8 mouse cellular contexts compared by ENCODE assay signal in the genomic region with DNA sequence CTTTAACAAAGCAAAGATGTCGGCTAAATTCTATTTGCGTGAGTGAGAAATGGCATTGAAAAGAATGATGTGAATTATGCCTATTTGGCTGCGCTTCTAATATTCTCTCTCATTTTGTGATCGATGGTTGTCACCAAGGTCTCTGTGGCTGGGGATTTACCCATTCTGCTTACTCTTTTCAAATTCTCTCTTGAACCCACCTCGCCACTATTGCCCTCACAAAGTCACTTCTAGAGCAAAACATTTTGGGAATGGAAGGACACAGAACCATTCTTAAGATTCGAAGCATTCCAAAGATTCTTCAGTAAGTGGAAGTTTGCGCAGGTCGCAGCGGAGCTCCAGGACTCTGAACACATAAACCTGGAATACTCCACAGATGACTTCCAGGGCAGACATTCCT. TPM values are rescaled to one million over a fixed set of nuclear protein-coding genes. Genes with fewer than 3 reads are reported as not detected.
A peak's percentile ranks its signal among the peaks of the same experiment; 100 is the strongest.
DNase-seq lines count a peak whose midpoint lies in the region; ATAC-seq lines count a peak whose summit lies in the region.

No protein-coding gene starts in this region.

- H3K4me2 ChIP-seq in kidney, embryonic 14.5 days (replicated peaks; ENCODE audit: low read depth, low read length) = peak overlapping the region; percentile 41
- peak overlapping the region; percentile 76 for H3K4me2 ChIP-seq in hindbrain, embryonic 13.5 days
- H3K4me2 ChIP-seq in midbrain, embryonic 13.5 days (replicated peaks) = peak overlapping the region; percentile 73

- DNase-seq in kidney, adult 8-10 months = no peak
- no peak for DNase-seq in cerebellum, adult 18-20 months
- DNase-seq in yolk sac, embryonic 10.5 days (ENCODE audit: low spot score) = no peak
- no peak for DNase-seq in kidney, adult 18-20 months

- no peak for ATAC-seq in kidney, embryonic 14.5 days (ENCODE audit: low FRiP score, low TSS enrichment)
- ATAC-seq in hindbrain, embryonic 13.5 days (ENCODE audit: low FRiP score) = no peak
- no peak for ATAC-seq in midbrain, embryonic 13.5 days

- H3K27ac ChIP-seq in kidney, embryonic 14.5 days (ENCODE audit: low read depth, low read length) = no peak overlapping the region
- H3K27ac ChIP-seq in brown adipose tissue, adult 24 weeks (replicated peaks; ENCODE audit: low read depth, low read length) = no peak overlapping the region
- H3K27ac ChIP-seq in hindbrain, embryonic 13.5 days = no peak overlapping the region
- no peak overlapping the region for H3K27ac ChIP-seq in midbrain, embryonic 13.5 days

- H3K4me3 ChIP-seq in kidney, embryonic 14.5 days (ENCODE audit: low read length) = peak overlapping the region; percentile 75
- H3K4me3 ChIP-seq in brown adipose tissue, adult 24 weeks (ENCODE audit: insufficient read depth, low read depth, low read length) = peak overlapping the region; percentile 75
- peak overlapping the region; percentile 92 for H3K4me3 ChIP-seq in hindbrain, embryonic 13.5 days
- H3K4me3 ChIP-seq in midbrain, embryonic 13.5 days (replicated peaks) = peak overlapping the region; percentile 92

- peak overlapping the region; percentile 87 for H3K9ac ChIP-seq in kidney, embryonic 14.5 days (ENCODE audit: low read depth, low read length)
- peak overlapping the region; percentile 58 for H3K9ac ChIP-seq in hindbrain, embryonic 13.5 days
- H3K9ac ChIP-seq in midbrain, embryonic 13.5 days (replicated peaks) = peak overlapping the region; percentile 47

- H3K9me3 ChIP-seq in kidney, embryonic 14.5 days (ENCODE audit: control insufficient read depth, low read length) = peaks cover 2% of the 10 kb centered on the region
- no peaks in the 10 kb centered on the region for H3K9me3 ChIP-seq in hindbrain, embryonic 13.5 days
- no peaks in the 10 kb centered on the region for H3K9me3 ChIP-seq in midbrain, embryonic 13.5 days

- WGBS in kidney, embryonic 14.5 days = 11% methylated on average over 9 of the region's 9 CpGs
- WGBS in hindbrain, embryonic 13.5 days = 12% methylated on average over 9 of the region's 9 CpGs
- WGBS in midbrain, embryonic 13.5 days = 8% methylated on average over 9 of the region's 9 CpGs

- H3K36me3 ChIP-seq in kidney, embryonic 14.5 days (ENCODE audit: control insufficient read depth, insufficient read depth, low read length) = peaks cover 18% of the 10 kb centered on the region
- peaks cover 23% of the 10 kb centered on the region for H3K36me3 ChIP-seq in hindbrain, embryonic 13.5 days
- H3K36me3 ChIP-seq in midbrain, embryonic 13.5 days = peaks cover 16% of the 10 kb centered on the region

- peaks cover 12% of the 10 kb centered on the region; the same call in 1 of the 2 replicates for H3K4me1 ChIP-seq in kidney, embryonic 14.5 days (ENCODE audit: control insufficient read depth, insufficient read depth, low read length)
- peaks cover 2% of the 10 kb centered on the region; the same call in 1 of the 2 replicates for H3K4me1 ChIP-seq in brown adipose tissue, adult 24 weeks (ENCODE audit: control insufficient read depth, insufficient read depth, insufficient read length, low read length)
- peaks cover 26% of the 10 kb centered on the region for H3K4me1 ChIP-seq in hindbrain, embryonic 13.5 days (replicated peaks)
- H3K4me1 ChIP-seq in midbrain, embryonic 13.5 days (replicated peaks) = peaks cover 28% of the 10 kb centered on the region

- H3K27me3 ChIP-seq in kidney, embryonic 14.5 days (ENCODE audit: control insufficient read depth, insufficient read depth, low read length) = no peaks in the 10 kb centered on the region
- no peaks in the 10 kb centered on the region for H3K27me3 ChIP-seq in hindbrain, embryonic 13.5 days
- H3K27me3 ChIP-seq in midbrain, embryonic 13.5 days = no peaks in the 10 kb centered on the region

RNA-seq across cellular contexts. Expression of a gene that starts 0.5 kb away (rescaled TPM):
- polyA plus RNA-seq in kidney, embryonic 14.5 days (2014; fragmentation: Nextera tagmentation; extraction: Ambion mirVana) = 44.8 and 71.6 TPM in 2 replicates
- polyA plus RNA-seq in brown adipose tissue, adult 24 weeks (2012; ENCODE audit: insufficient read depth, insufficient read length, missing spikeins) = 6.1 and 11.0 TPM in 2 replicates
- 43.7 and 46.1 TPM in 2 replicates for polyA plus RNA-seq in hindbrain, embryonic 13.5 days (2015; fragmentation: Nextera tagmentation; extraction: Ambion mirVana)
- polyA plus RNA-seq in midbrain, embryonic 13.5 days (2015; fragmentation: Nextera tagmentation; extraction: Ambion mirVana) = 44.6 and 54.4 TPM in 2 replicates

RNA-seq across cellular contexts. Expression of a gene that starts 21.2 kb away (rescaled TPM):
- 2.2 and 2.7 TPM in 2 replicates for polyA plus RNA-seq in kidney, embryonic 14.5 days (2014; fragmentation: Nextera tagmentation; extraction: Ambion mirVana)
- polyA plus RNA-seq in brown adipose tissue, adult 24 weeks (2012; ENCODE audit: insufficient read depth, insufficient read length, missing spikeins) = not detected in 2 replicates
- 63.9 and 71.5 TPM in 2 replicates for polyA plus RNA-seq in hindbrain, embryonic 13.5 days (2015; fragmentation: Nextera tagmentation; extraction: Ambion mirVana)
- 78.5 and 80.6 TPM in 2 replicates for polyA plus RNA-seq in midbrain, embryonic 13.5 days (2015; fragmentation: Nextera tagmentation; extraction: Ambion mirVana)

RNA-seq across cellular contexts. Expression of a gene that starts 41.5 kb away (rescaled TPM):
- 19.1 and 24.8 TPM in 2 replicates for polyA plus RNA-seq in kidney, embryonic 14.5 days (2014; fragmentation: Nextera tagmentation; extraction: Ambion mirVana)
- polyA plus RNA-seq in brown adipose tissue, adult 24 weeks (2012; ENCODE audit: insufficient read depth, insufficient read length, missing spikeins) = 3.2 and 3.4 TPM in 2 replicates
- 20.1 and 22.2 TPM in 2 replicates for polyA plus RNA-seq in hindbrain, embryonic 13.5 days (2015; fragmentation: Nextera tagmentation; extraction: Ambion mirVana)
- polyA plus RNA-seq in midbrain, embryonic 13.5 days (2015; fragmentation: Nextera tagmentation; extraction: Ambion mirVana) = 21.5 and 24.2 TPM in 2 replicates

Comparison
In these comparisons a context has a peak if more than half of its experiments do, and no peak if none do; other contexts are left out.
1. RNA of a gene that starts 21.2 kb away (polyA plus RNA-seq): 78.5 to 80.6 TPM in midbrain, embryonic 13.5 days and 63.9 to 71.5 TPM in hindbrain, embryonic 13.5 days; 2.2 to 2.7 TPM in kidney, embryonic 14.5 days and not detected in brown adipose tissue, adult 24 weeks; every median in the first group is over 10 times any median in the second.
2. Peak in every context shown above with its lines, with median percentiles within 50 percentile points of each other: H3K4me2 ChIP-seq, H3K4me3 ChIP-seq and H3K9ac ChIP-seq.